Mouse (Mus musculus) splenic B cell, adult 2 months (primary cell): Measurements from ENCODE around the gene Xrcc5.

Experiments used
- DNase-seq: peaks from one replicate; pipeline ENCODE4 v3.0.0-alpha.2; 2011; ENCODE audit warnings: low read depth, low spot score
- H3K27me3 ChIP-seq: 2 replicates; pipeline ENCODE4 v1.6.1; 2012; ENCODE audit warnings: mild to moderate bottlenecking, low read length, moderate library complexity, mixed read lengths; ENCODE audit not compliant: control insufficient read depth, poor library complexity, insufficient read depth, severe bottlenecking
- H3K36me3 ChIP-seq: 2 replicates; pipeline ENCODE4 v1.6.1; 2012; ENCODE audit warnings: mild to moderate bottlenecking, low read length, moderate library complexity, mixed read lengths; ENCODE audit not compliant: control insufficient read depth, poor library complexity, insufficient read depth, severe bottlenecking

The Xrcc5 gene

GRCm38 (mm10) chr1:72307317-72307798, at the start of gene Xrcc5:
Xrcc5 (plus strand) TSS chr1:72307421.
- Histone ChIP-seq H3K27me3 (no peaks in the 10 kb centered on the region), H3K36me3 (no peaks in the 10 kb centered on the region; the same call in 1 of the 2 replicates)
- DNase-seq, result peak; percentile 94

GRCm38 (mm10) chr1:72263099-72263498, 44.1 kb upstream of the Xrcc5 start:
- DNase-seq, result no peak
- Histone ChIP-seq H3K27me3 (no peaks in the 10 kb centered on the region), H3K36me3 (no peaks in the 10 kb centered on the region)

- Histone ChIP-seq H3K36me3 (no peaks in the 10 kb centered on the region), H3K27me3 (no peaks in the 10 kb centered on the region)
- no peak for DNase-seq
Observed at GRCm38 (mm10) chr1:72278085-72278484, 29.1 kb upstream of the Xrcc5 start.

- no peaks in the 10 kb centered on the region for H3K36me3 ChIP-seq
- DNase-seq, result no peak
- no peaks in the 10 kb centered on the region for H3K27me3 ChIP-seq
Observed at GRCm38 (mm10) chr1:72282604-72283003, 24.6 kb upstream of the Xrcc5 start.

GRCm38 (mm10) chr1:72283992-72284485, 23.2 kb upstream of the Xrcc5 start, which contains the start of the genes Pecr and Tmem169:
Pecr (minus strand) TSS chr1:72284314.
Tmem169 (plus strand) TSS chr1:72284369.
- Histone ChIP-seq H3K36me3 (no peaks in the 10 kb centered on the region), H3K27me3 (no peaks in the 10 kb centered on the region)
- DNase-seq, result peak; percentile 92

- Histone ChIP-seq H3K36me3 (no peaks in the 10 kb centered on the region), H3K27me3 (no peaks in the 10 kb centered on the region)
- no peak for DNase-seq
Observed at GRCm38 (mm10) chr1:72284539-72284938, 22.7 kb upstream of the Xrcc5 start.

GRCm38 (mm10) chr1:72286904-72287303, 20.3 kb upstream of the Xrcc5 start:
- no peaks in the 10 kb centered on the region for H3K27me3 ChIP-seq
- no peak for DNase-seq
- no peaks in the 10 kb centered on the region for H3K36me3 ChIP-seq

GRCm38 (mm10) chr1:72287893-72288292, 19.3 kb upstream of the Xrcc5 start:
- Histone ChIP-seq H3K36me3 (no peaks in the 10 kb centered on the region), H3K27me3 (no peaks in the 10 kb centered on the region)
- DNase-seq, result no peak

GRCm38 (mm10) chr1:72288527-72289150, 18.6 kb upstream of the Xrcc5 start:
- Histone ChIP-seq H3K27me3 (no peaks in the 10 kb centered on the region), H3K36me3 (no peaks in the 10 kb centered on the region)
- DNase-seq, result no peak

- no peaks in the 10 kb centered on the region for H3K27me3 ChIP-seq
- no peaks in the 10 kb centered on the region for H3K36me3 ChIP-seq
- no peak for DNase-seq
Observed at GRCm38 (mm10) chr1:72290896-72291295, 16.3 kb upstream of the Xrcc5 start.

- Histone ChIP-seq H3K36me3 (no peaks in the 10 kb centered on the region), H3K27me3 (no peaks in the 10 kb centered on the region)
- no peak for DNase-seq
Observed at GRCm38 (mm10) chr1:72291421-72291820, 15.8 kb upstream of the Xrcc5 start.

GRCm38 (mm10) chr1:72291925-72292324, 15.3 kb upstream of the Xrcc5 start:
- no peak for DNase-seq
- Histone ChIP-seq H3K27me3 (no peaks in the 10 kb centered on the region), H3K36me3 (no peaks in the 10 kb centered on the region)

GRCm38 (mm10) chr1:72293869-72294663, 13.2 kb upstream of the Xrcc5 start:
- H3K27me3 ChIP-seq, result no peaks in the 10 kb centered on the region
- no peak for DNase-seq
- no peaks in the 10 kb centered on the region for H3K36me3 ChIP-seq

GRCm38 (mm10) chr1:72295746-72296145, 11.5 kb upstream of the Xrcc5 start:
- DNase-seq, result no peak
- H3K27me3 ChIP-seq, result no peaks in the 10 kb centered on the region
- H3K36me3 ChIP-seq, result no peaks in the 10 kb centered on the region

GRCm38 (mm10) chr1:72301845-72302244, 5.4 kb upstream of the Xrcc5 start:
- Histone ChIP-seq H3K27me3 (no peaks in the 10 kb centered on the region), H3K36me3 (no peaks in the 10 kb centered on the region)
- DNase-seq, result peak; percentile 17
